Mouse (Mus musculus): ENCODE measurements at regions not wholly inside any gene's neighbourhood (a gene's known extent, or its start where the extent isn't known, plus 50 kb on each side); places are given as distances from the start of the nearest gene placed in this dataset.
A peak's percentile ranks its signal among the peaks of the same experiment; 100 is the strongest.

- DNase-seq (ENCODE audit: low spot score): no peak
Measured at GRCm38 (mm10) chr5:52309317-52310060, 54.1 kb upstream of the Sod3 start.

DNA sequence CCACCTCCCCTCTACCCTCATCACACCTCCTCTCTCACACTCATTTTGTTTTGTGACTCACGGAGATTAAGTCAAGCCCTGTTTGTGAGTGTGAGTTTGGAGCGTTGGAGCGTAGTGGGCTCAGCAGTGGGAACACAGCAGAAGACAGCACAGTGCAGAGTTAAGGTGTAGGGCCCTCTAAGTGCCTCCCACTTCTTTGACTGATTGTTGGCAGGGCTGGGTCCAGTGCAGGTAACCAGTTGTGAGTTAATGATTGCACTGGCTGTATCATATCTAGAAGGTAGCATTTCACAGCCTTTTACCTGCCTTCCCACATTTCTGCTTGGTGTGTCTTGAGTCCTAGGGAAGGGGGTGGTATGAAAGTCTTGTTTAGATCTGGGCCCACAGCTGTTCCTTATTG, 67.3 kb upstream of the Sod3 start:
- no peak for DNase-seq (ENCODE audit: low spot score)

DNA sequence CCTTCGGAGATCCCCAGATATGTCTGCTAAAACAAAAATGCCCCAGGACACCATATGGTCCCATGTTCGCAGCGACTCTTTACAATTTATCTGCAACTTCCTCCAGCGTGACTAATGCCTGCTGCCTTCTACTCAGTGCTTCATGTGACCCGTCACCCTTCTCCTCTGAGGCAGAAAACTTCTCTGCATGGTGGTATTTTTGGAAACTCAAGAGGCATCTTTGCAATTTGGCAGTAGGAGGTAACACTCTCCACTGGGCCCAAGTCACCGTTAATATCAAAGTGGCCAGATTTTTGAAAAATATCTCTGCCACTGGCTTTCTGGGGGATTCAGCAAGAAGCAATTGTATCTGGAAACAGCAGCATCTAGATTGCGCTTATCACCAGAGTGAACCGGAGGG, 69.1 kb upstream of the Sod3 start:
- DNase-seq (ENCODE audit: low spot score): no peak

DNA sequence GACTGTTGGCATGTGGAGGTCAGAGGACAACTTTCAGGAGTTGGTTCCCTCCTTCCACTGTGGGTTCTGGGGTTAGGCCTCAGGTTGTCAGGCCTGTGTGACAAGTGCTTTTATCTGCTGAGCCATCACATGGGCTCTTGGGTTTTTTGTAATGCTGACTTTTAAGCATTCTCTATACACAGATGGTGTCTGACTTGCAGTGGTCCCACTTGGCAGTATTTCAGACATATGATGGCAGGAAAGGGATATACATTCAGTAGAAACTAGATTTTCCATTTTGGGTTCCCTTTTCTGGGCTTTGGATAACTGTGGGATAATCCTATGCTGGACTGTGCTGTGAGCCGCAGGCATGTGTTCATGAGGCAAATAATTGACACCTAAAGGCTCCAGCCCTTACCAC, 75.3 kb upstream of the Sod3 start:
- no peak for DNase-seq (ENCODE audit: low spot score)

DNA sequence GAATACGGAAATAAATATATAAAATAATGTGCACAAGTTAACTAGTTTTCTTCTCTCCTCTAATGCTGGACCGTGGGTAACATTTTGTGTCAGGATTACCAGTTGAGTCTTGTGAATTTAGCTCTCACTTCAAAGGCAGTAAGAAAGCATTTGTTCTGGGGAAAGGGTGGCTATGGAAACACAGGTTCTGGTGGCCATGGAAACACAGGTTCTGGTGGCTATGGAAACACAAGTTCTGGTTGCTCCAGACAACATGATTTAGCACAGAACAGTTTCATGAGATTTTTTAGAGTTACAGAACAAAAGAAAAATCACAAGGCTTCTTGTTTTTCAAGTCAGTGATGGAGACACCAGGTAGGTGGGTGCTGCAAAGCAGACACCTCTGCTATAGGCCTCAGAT, 82.7 kb upstream of the Sod3 start:
- no peak for DNase-seq (ENCODE audit: low spot score)

- DNase-seq (ENCODE audit: low spot score): no peak
Measured at GRCm38 (mm10) chr5:52278111-52278510, 85.5 kb upstream of the Sod3 start.

DNA sequence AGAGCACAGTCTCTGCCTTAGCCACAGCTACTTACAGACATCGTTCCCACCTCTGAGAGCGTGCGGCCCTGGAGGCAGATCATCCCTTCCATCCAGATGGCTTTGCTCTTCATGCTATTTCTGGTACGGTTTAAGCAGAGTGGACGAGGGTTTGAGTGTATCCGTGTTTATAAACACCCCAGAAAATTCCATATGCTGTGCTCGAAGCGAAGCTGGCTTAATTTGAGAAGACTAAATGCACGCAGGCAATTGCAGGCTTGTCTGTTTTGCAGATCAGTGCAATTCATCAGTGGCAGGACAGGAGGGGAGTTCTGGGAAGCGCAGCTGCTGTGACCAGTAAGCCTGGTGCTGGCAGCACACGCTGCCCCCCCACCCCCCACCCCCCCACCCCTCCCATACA, 72.9 kb upstream of the Dhx15 start:
- DNase-seq (ENCODE audit: low spot score): no peak

- no peak for DNase-seq (ENCODE audit: low spot score)
Measured at GRCm38 (mm10) chr5:52258075-52258474, 67.8 kb upstream of the Dhx15 start.

GRCm38 (mm10) chr5:52254602-52255071, 64.3 kb upstream of the Dhx15 start:
- peak; percentile 30 for DNase-seq (ENCODE audit: low spot score)

DNA sequence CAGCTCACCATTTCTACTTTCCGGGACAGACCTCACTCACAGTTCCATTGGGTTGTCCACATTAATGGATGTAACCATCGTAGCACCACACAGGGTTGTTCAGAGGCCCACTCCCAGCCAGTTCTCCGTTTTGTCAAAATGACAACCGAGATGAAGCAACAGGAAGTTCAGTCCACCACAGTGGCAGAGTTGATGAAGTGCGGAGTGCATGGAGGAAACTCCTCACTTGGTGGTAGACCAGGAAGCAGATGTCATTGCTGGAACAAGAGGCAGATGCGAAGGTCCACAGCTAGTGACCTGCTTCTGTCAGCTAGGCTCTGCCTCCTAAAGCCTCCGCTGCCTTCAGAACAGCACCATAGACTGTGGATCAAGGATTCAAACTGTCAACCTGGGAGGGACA, 59.5 kb upstream of the Dhx15 start:
- DNase-seq (ENCODE audit: low spot score): no peak

DNA sequence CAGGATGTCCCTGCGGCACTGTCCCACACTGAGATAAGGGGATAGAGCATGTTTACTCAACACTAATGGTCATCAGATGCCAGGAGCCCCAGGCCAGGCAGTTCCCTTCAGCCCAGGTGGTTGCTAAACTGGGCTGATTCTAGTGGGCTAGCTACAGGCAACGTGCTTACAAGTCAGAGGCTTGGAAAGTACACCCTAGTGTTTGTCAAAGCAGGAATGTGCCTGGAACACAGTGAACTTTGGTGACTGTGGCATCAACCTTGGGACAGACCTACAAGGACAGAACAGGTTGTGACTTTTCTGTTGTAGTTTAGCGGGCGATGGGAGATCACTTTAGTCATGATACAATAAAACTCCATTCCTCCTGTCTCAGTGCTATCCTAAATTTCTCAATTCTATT, 53.6 kb upstream of the Dhx15 start:
- DNase-seq (ENCODE audit: low spot score): no peak

DNA sequence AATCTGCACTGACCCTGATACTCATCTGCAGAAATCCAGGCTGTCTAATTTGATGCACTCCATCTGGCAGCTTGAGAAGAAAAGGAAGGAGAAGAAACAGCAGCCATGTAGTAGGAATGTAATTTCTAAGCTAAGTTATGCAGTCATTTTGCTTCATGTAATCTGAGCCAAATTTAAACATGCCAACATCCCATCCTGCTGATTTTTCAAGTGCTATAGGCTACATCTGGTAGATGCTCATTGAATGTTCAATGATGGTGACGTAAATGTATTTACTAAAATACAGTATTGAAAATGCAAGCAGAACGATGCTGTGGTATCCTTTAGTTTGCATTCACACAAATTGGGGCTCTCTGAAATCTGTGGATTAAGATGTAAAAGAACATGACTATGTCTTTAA, 52.1 kb upstream of the Dhx15 start:
- no peak for DNase-seq (ENCODE audit: low spot score)

DNA sequence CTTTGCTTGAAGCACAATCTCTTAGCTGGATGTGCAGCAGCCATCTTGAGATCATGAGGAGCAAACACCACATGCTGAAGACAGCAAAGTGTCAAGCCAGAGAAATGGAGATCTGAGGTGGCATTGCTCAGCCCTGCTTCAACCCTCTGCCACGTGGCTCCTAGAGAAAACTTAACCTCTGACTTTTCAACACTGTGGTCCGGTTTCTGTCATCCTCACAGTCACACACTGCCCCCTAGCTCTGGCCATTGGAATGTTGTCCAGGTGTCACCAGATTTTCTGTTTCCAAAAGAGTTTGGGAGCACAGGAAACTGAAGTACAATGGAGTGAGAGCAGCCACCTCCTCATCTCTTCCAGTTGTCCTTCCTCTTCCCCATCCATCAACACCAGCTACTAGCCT, 50.2 kb upstream of the Dhx15 start:
- DNase-seq (ENCODE audit: low spot score): peak; percentile 61

Measured in embryo, embryonic 10.5 days (tissue).